Mouse (Mus musculus) heart, embryonic 10.5 days (tissue): Measurements from ENCODE around the gene Lmnb2. TPM values are rescaled to one million over a fixed set of nuclear protein-coding genes. Genes with fewer than 3 reads are reported as not detected.

Source experiments
- DNase-seq: peaks from one replicate; pipeline ENCODE4 v3.0.0-alpha.2; 2017; ENCODE audit warnings: low spot score
- H3K27ac ChIP-seq: fragments of 300-500 bp; sonication (generic); 2 replicates; pipeline ENCODE4 v1.5.1; 2016; ENCODE audit warnings: mild to moderate bottlenecking
- H3K27me3 ChIP-seq: fragments of 300-500 bp; sonication (generic); 2 replicates; pipeline ENCODE4 v1.6.1; 2016; ENCODE audit warnings: mild to moderate bottlenecking; ENCODE audit not compliant: poor library complexity, insufficient read depth, severe bottlenecking
- H3K36me3 ChIP-seq: fragments of 300-500 bp; sonication (generic); 2 replicates; pipeline ENCODE4 v1.6.1; 2016; ENCODE audit warnings: mild to moderate bottlenecking, moderate library complexity
- H3K4me1 ChIP-seq: fragments of 300-500 bp; sonication (generic); 2 replicates; pipeline ENCODE4 v1.6.1; 2016; ENCODE audit warnings: mild to moderate bottlenecking
- H3K4me3 ChIP-seq: fragments of 300-500 bp; sonication (generic); 2 replicates; pipeline ENCODE4 v1.5.1; 2016; ENCODE audit warnings: mild to moderate bottlenecking, moderate library complexity
- H3K9me3 ChIP-seq: fragments of 300-500 bp; sonication (generic); 2 replicates; pipeline ENCODE4 v1.6.1; 2016; ENCODE audit warnings: mild to moderate bottlenecking, moderate library complexity
- WGBS: fragments of 180-500 bp; shearing (Covaris S2); methylation state at CpG from one replicate; pipeline ENCODE4 v1.1.7; 2016; 5-methylcytosine and 5-hydroxymethylcytosine counted together
- polyA plus RNA-seq: library from polyadenylated mRNA; unstranded; fragments of >200 nt; fragmentation: Nextera tagmentation; extraction: Ambion mirVana; gene quantifications from 2 replicates; pipeline ENCODE4 v1.2.1, GENCODE M21; 2016

Lmnb2 gene
- polyA plus RNA-seq, 1 experiment from 2014 or later = 47.3 TPM

GRCm38 (mm10) chr10:80913364-80914011, 4.6 kb downstream of the Lmnb2 start:
- H3K27me3 ChIP-seq = no peaks in the 10 kb centered on the region
- 77% methylated on average over 8 of the region's 8 CpGs for WGBS
- peaks cover 73% of the 10 kb centered on the region for H3K36me3 ChIP-seq
- DNase-seq = no peak
- no peak overlapping the region for H3K4me3 ChIP-seq
- H3K27ac ChIP-seq = no peak overlapping the region
- H3K4me1 ChIP-seq = peaks cover 42% of the 10 kb centered on the region
- no peaks in the 10 kb centered on the region for H3K9me3 ChIP-seq

GRCm38 (mm10) chr10:80911891-80912290, 6.2 kb downstream of the Lmnb2 start:
- Histone ChIP-seq H3K9me3 (no peaks in the 10 kb centered on the region), H3K27ac (no peak overlapping the region), H3K4me3 (no peak overlapping the region), H3K27me3 (no peaks in the 10 kb centered on the region), H3K36me3 (peaks cover 88% of the 10 kb centered on the region), H3K4me1 (peaks cover 31% of the 10 kb centered on the region)
- no peak for DNase-seq

GRCm38 (mm10) chr10:80911354-80911753, 6.7 kb downstream of the Lmnb2 start:
- Histone ChIP-seq H3K27ac (no peak overlapping the region), H3K27me3 (no peaks in the 10 kb centered on the region), H3K4me3 (no peak overlapping the region), H3K9me3 (no peaks in the 10 kb centered on the region), H3K36me3 (peaks cover 90% of the 10 kb centered on the region), H3K4me1 (peaks cover 26% of the 10 kb centered on the region)
- DNase-seq = no peak
- 90% methylated on average over 4 of the region's 4 CpGs for WGBS

DNA sequence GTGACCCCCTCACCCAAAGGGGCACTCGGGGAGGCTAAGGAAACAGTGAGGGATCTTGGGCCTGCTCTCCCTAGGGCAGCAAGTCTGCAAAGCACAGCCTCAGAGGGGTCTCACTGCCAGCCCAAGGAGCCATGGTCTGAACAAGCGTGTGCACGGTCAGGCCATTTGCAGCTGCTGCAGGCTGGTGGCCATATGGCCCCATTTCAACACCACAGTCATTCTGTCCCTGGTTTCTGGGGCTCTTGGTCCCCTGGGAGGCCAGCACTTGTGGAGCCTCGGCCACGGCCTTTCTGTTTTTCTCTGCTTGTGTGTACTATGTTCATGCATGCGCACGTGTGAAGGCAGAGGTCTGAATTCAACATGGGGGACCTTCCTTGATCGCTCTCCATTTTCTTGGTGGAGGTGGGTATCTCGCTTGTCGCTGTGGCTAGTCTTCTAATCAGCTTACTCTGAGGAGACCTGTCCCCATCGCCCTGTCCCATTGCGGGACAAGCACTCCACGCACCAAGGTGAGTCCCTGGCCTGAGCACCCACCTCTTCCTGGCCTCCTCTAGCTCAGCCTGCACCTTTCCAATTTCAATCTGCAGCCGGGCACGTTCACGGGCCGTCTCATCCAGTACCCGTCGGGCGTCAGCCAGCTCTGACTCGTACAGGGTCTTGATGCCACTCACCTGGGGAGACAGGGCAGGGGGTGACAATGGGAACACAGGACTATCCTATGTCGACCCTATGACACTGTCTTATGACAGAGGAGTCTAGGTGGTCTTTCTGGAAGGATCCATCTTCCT, 8.5 kb downstream of the Lmnb2 start:
- peaks cover 16% of the 10 kb centered on the region for H3K4me1 ChIP-seq
- H3K36me3 ChIP-seq = peaks cover 92% of the 10 kb centered on the region
- WGBS = 94% methylated on average over 22 of the region's 22 CpGs
- no peaks in the 10 kb centered on the region for H3K9me3 ChIP-seq
- no peak for DNase-seq
- H3K27me3 ChIP-seq = no peaks in the 10 kb centered on the region
- H3K4me3 ChIP-seq = no peak overlapping the region
- no peak overlapping the region for H3K27ac ChIP-seq

DNA sequence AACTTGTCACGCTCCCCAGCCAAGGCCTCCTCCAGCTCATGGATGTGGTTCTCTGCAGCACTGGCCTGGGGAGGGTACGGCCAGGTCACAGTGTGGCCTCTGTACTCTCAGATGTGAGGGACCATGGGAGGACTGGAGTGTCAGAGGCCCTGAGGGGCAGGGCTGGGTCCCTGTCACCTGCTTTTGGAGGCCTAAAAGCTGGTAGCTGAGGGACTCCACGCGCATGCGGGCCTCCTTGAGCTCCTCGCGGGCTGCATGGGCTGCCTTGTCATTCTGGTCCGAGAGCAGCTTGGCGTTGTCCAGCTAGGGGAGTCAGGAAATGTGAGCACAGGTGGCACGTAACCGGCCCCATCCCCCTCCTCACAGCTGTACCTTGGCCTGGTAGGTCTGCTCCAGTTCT, 13.3 kb downstream of the Lmnb2 start:
- Histone ChIP-seq H3K9me3 (no peaks in the 10 kb centered on the region), H3K27me3 (no peaks in the 10 kb centered on the region)

DNA sequence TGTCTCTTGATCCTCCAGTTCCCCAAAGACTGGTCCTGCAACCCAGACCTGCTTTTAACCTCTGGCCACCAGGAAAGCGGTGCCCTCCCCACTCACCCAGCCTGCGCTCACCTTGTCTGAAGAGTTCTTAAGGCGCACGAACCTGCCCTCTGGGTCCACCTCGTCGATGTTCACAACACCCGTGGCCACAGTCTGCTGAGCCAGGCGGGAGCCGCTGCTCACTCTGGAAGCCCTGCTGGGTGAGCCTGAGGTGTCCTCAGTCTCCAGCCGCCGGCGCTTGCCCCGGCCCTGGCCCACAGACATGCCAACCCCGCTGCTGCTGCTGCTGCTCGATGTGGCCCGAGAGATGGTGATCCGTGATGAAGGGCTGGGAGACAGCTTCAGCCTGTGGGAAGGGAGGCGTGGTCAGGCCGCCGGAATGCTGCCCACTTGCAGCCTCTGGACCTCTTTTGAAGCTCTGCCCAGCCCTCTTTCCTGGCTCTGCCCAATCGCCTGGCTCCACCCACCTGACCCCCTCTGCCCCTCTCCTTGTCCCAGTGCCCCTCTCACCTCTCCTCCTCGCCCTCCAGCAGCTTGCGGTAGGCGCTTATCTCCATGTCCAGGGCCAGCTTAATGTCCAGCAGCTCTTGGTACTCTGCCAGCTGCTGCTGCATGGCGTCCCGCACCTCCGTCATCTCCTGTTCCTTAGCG, 13.9 kb downstream of the Lmnb2 start:
- no peak for DNase-seq
- H3K36me3 ChIP-seq = peaks cover 77% of the 10 kb centered on the region
- H3K4me1 ChIP-seq = peaks cover 20% of the 10 kb centered on the region
- no peak overlapping the region for H3K4me3 ChIP-seq
- no peaks in the 10 kb centered on the region for H3K27me3 ChIP-seq
- 83% methylated on average over 28 of the region's 28 CpGs for WGBS
- H3K9me3 ChIP-seq = no peaks in the 10 kb centered on the region
- no peak overlapping the region for H3K27ac ChIP-seq

More for the DNA sequence above, 13.3 kb downstream of the Lmnb2 start:
- WGBS = 90% methylated on average over 11 of the region's 11 CpGs
- no peak for DNase-seq
- no peak overlapping the region for H3K27ac ChIP-seq
- peaks cover 16% of the 10 kb centered on the region for H3K4me1 ChIP-seq
- peaks cover 79% of the 10 kb centered on the region for H3K36me3 ChIP-seq
- H3K4me3 ChIP-seq = no peak overlapping the region

- H3K4me1 ChIP-seq = peaks cover 29% of the 10 kb centered on the region
- peaks cover 77% of the 10 kb centered on the region for H3K36me3 ChIP-seq
- DNase-seq = no peak
- no peak overlapping the region for H3K4me3 ChIP-seq
- no peaks in the 10 kb centered on the region for H3K27me3 ChIP-seq
- 93% methylated on average over 10 of the region's 10 CpGs for WGBS
- no peaks in the 10 kb centered on the region for H3K9me3 ChIP-seq
- H3K27ac ChIP-seq = no peak overlapping the region
These were observed 14.8 kb downstream of the Lmnb2 start for GRCm38 (mm10) chr10:80903282-80903681.

DNA sequence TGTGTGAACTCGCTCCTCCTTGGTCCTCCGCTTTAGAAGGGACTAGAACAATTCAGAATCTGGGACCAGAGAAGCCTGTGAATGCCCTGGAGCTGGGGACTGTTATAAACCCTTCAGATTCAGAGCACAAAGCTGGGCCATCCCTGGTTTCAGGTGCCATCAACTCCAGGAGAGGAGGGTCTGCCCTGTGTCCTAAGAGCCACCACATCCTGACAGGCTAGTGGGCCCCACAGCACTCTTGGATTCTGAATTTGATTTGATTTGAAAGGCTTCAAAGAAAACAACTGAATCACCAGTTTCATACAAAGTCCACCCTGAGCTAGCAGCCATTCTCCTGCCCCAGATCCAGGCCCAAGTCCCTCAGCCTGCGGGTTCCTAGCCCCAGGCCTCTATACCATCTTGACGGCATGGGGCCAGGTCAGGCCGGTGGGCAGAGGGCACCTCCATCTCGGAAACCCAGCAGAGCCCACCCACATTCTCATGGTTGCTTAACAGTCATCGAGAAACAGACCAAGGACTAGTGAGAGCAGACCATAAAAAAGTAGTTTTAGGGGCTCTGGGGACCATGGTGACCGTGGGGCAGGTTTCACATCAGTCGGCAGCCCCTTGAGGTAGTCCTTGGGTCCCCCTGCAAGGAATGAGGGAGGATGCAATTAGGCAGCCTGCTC, 15.6 kb downstream of the Lmnb2 start:
- WGBS = 95% methylated on average over 9 of the region's 9 CpGs
- Histone ChIP-seq H3K27ac (no peak overlapping the region), H3K27me3 (peaks cover 6% of the 10 kb centered on the region; the same call in 1 of the 2 replicates), H3K4me3 (no peak overlapping the region), H3K4me1 (peaks cover 38% of the 10 kb centered on the region), H3K9me3 (no peaks in the 10 kb centered on the region), H3K36me3 (peaks cover 68% of the 10 kb centered on the region)
- DNase-seq = no peak

- no peaks in the 10 kb centered on the region for H3K9me3 ChIP-seq
- no peak for DNase-seq
- peaks cover 64% of the 10 kb centered on the region for H3K36me3 ChIP-seq
- 0 out of 2 replicates have a peak overlapping the region, but pooled peaks have one; percentile 24 for H3K4me3 ChIP-seq
- peaks cover 42% of the 10 kb centered on the region for H3K4me1 ChIP-seq
- peaks cover 13% of the 10 kb centered on the region for H3K27me3 ChIP-seq
- WGBS = 87% methylated on average over 19 of the region's 19 CpGs
- H3K27ac ChIP-seq = peak overlapping the region; percentile 90
These were observed 16.4 kb downstream of the Lmnb2 start for GRCm38 (mm10) chr10:80901409-80902272.

DNA sequence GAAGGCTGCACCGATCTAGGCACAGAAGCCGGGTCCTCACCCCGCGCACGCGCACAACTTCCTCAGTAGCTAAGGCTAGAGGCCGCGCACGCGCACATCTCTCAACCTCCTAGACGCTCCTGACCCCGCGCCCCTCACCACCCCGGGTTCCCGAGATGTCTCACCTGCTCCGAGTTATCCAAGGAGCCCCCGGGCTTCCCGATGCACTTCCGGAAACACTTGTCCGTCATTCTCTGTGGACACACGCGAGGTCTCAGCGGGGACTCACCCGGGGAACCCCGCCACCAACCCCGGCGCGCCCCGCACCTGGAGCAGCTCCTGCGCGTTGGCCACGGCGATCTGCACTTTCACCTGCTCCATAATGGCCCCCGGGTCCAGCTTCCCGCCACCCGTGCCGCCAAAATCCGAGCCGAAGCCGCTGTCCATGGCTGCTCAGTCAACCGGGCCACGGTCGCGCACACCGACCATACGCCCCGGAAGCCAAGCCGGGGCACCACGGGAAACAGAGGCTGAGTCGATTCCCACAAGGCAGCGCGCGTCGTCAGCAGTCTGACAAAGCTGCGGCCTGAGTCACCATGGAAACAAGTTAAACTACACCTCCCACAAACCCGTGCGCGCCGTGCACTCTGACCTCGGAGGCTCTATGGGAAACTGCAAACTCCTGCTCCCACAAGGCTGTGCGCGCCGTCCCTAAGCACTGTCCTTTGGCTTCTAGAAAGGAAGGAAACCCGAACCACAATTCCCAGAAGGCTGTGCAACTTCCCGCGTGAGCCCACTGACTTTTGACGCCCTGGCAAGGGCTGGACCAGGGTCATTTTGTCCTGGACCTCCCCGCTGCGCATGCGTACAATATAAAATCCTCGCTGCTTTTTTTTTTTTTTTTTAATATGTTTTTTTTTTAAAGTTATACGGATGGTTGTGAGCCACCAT, 17.5 kb downstream of the Lmnb2 start, which contains the start of gene Timm13:
Timm13 (minus strand) TSS at position 652 of the 930 bp plus-strand sequence.
- H3K27ac ChIP-seq = peak within 1 kb of the TSS; percentile 90
- peak within 1 kb of the TSS; percentile 77 for H3K4me3 ChIP-seq
- peaks cover 53% of the 10 kb centered on the region for H3K36me3 ChIP-seq
- H3K9me3 ChIP-seq = no peaks in the 10 kb centered on the region
- under 1% methylated on average over 72 of the region's 72 CpGs for WGBS
- H3K27me3 ChIP-seq = peaks cover 13% of the 10 kb centered on the region
- peaks cover 42% of the 10 kb centered on the region for H3K4me1 ChIP-seq
- DNase-seq = peak; percentile 100

- Histone ChIP-seq H3K4me1 (peaks cover 42% of the 10 kb centered on the region), H3K9me3 (no peaks in the 10 kb centered on the region), H3K27ac (peak overlapping the region; percentile 90), H3K4me3 (peak overlapping the region; percentile 77), H3K27me3 (peaks cover 13% of the 10 kb centered on the region), H3K36me3 (peaks cover 45% of the 10 kb centered on the region)
- WGBS = 15% methylated on average over 25 of the region's 25 CpGs
- DNase-seq = no peak
These were observed 18.3 kb downstream of the Lmnb2 start for GRCm38 (mm10) chr10:80899591-80900317.
